Comparison of ENCODE assay signal across 8 mouse cellular contexts in genomic region chr11:96075509-96076220, GRCm38 (mm10). TPM values are rescaled to one million over a fixed set of nuclear protein-coding genes. Genes with fewer than 3 reads are reported as not detected.
DNase-seq lines count a peak whose midpoint lies in the region; ATAC-seq lines count a peak whose summit lies in the region.

Gene Atp5g1, minus strand, starts transcription at chr11:96075670.

- no peaks in the 10 kb centered on the region for H3K27me3 ChIP-seq in lung, embryonic 16.5 days (ENCODE audit: control insufficient read depth, insufficient read depth, low read depth, low read length)

- H3K4me2 ChIP-seq in lung, embryonic 16.5 days (ENCODE audit: low read depth, low read length) = peak within 1 kb of the TSS; percentile 86

- DNase-seq in MEL-GATA-1-ER (ENCODE audit: extremely low read depth, low read depth) = peak; percentile 100
- peak; percentile 99 for DNase-seq in cerebellum, adult 8-10 months
- peak; percentile 100 for DNase-seq in forelimb bud, embryonic 11.5 days (ENCODE audit: low read depth, low spot score)
- peak; percentile 99 for DNase-seq in layer of hippocampus, adult 9-10 months (ENCODE audit: low spot score)
- DNase-seq in ovary, postnatal 10 days (ENCODE audit: low spot score) = peak; percentile 92
- DNase-seq in thymus, postnatal 10 days (ENCODE audit: low spot score in 2 of 2) = peak; percentile 94 to 99

- peaks cover 13% of the 10 kb centered on the region for H3K4me1 ChIP-seq in lung, embryonic 16.5 days (replicated peaks; ENCODE audit: control insufficient read depth, insufficient read depth, low read length)

- WGBS in lung, embryonic 16.5 days = under 1% methylated on average over 37 of the region's 37 CpGs

- H3K4me3 ChIP-seq in lung, embryonic 16.5 days (ENCODE audit: low read length) = peak within 1 kb of the TSS; percentile 74

- peak; percentile 97 to 98 for ATAC-seq in hematopoietic stem cell, adult 5-6 weeks (replicated peaks in 1 of 2; ENCODE audit: insufficient read depth in 1 of 2, low FRiP score in 2 of 2, low TSS enrichment in 1 of 2, low read depth in 1 of 2, poor library complexity in 2 of 2, severe bottlenecking in 2 of 2)
- peak; percentile 97 for ATAC-seq in lung, embryonic 16.5 days (ENCODE audit: low read depth)

- H3K36me3 ChIP-seq in lung, embryonic 16.5 days (ENCODE audit: control insufficient read depth, insufficient read depth, low read length) = peaks cover 13% of the 10 kb centered on the region

- H3K9me3 ChIP-seq in lung, embryonic 16.5 days (ENCODE audit: control insufficient read depth, low read length) = no peaks in the 10 kb centered on the region

- peak within 1 kb of the TSS; percentile 75 for H3K27ac ChIP-seq in lung, embryonic 16.5 days (ENCODE audit: low read length)

- peak within 1 kb of the TSS; percentile 87 for H3K9ac ChIP-seq in lung, embryonic 16.5 days (ENCODE audit: low read length)

RNA-seq across cellular contexts. Expression of gene Atp5g1, which starts in this region (rescaled TPM):
- total RNA-seq in hematopoietic stem cell, adult 5-6 weeks (2017) = 23.8 and 56.9 TPM in 2 replicates
- polyA plus RNA-seq in lung, embryonic 16.5 days (2015; fragmentation: Nextera tagmentation; extraction: Ambion mirVana) = 464 and 478 TPM in 2 replicates

Comparison
In these comparisons a context has a peak if more than half of its experiments do, and no peak if none do; other contexts are left out.
1. Peak in every context shown above with its lines: DNase-seq, ATAC-seq, H3K4me3 ChIP-seq and H3K27ac ChIP-seq.